Mouse (Mus musculus) bone marrow, adult 2 months (tissue): ENCODE data around the gene Rfx1.

Experiments used
- CTCF ChIP-seq: fragments of 200-500 bp; IDR thresholded peaks from 2 replicates; pipeline ENCODE4 v1.5.1; 2011; ENCODE audit warnings: low read length, control low read depth; ENCODE audit not compliant: control insufficient read depth, insufficient read depth
- POLR2A ChIP-seq: fragments of 200-500 bp; IDR thresholded peaks from 2 replicates; pipeline ENCODE4 v1.6.1; 2011; ENCODE audit warnings: low read depth, mild to moderate bottlenecking, control low read depth, low read length, borderline replicate concordance; ENCODE audit not compliant: control insufficient read depth

DNA sequence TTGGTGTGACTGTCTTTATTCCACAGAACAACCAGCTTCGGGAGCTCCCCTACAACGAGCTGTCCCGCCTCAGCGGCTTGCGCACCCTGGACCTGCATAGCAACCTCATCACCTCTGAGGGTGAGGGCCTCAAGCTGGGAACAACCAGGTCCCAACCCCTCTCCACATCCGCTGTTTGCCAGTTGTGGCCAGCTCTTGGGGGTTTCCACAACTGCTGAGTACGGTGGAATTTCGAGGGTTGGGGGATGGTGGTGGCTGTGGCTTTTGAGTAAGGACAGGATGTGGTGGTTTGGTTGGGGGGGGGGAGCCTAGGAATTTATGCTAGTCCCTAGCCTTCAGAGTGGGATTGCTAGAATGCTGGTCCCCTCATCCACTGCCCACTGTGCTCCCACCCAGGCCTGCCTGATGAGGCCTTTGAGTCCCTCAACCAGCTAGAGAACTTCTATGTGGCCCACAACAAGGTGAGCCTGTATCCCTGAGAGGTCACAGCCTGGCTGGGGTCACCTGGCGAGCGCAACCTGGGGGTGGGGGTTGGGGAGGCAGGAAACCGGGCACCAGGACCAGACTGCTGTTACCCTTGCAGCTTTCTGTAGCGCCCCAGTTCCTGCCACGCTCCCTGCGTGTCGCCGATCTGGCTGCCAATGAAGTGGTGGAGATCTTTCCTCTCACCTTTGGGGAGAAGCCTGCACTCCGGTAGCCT is 60.7 kb downstream of the Rfx1 start:
- no peak for TF ChIP-seq CTCF
- no peak for TF ChIP-seq POLR2A
